In the genomic region with DNA sequence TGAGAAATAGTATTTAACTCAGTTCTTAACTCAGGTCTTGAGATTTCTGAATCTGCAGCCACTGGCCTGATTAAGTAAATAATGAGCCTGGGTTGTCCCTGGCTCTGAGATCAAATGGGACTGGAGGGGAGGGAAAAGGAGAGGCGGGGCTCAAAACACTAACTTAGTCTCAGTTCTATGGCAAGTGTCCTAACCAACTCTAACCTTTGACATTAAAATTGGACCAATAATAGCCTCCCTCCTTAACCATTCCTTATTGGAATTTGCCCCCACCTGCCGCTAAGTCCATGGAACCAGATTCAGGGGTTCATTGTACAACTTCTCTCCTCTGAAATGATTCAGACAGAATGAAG, we compare ENCODE assay signal across 8 mouse cellular contexts. TPM values are rescaled to one million over a fixed set of nuclear protein-coding genes. Genes with fewer than 3 reads are reported as not detected.
DNase-seq lines count a peak whose midpoint lies in the region; ATAC-seq and TF ChIP-seq lines count a peak whose summit lies in the region.

A gene (minus strand): TSS at position 88 of the 353 bp plus-strand sequence.

- H3K4me1 ChIP-seq in lung, embryonic 14.5 days (ENCODE audit: insufficient read depth): no peaks in the 10 kb centered on the region
- H3K4me1 ChIP-seq in forebrain, embryonic 10.5 days: peaks cover 21% of the 10 kb centered on the region
- H3K4me1 ChIP-seq in neural tube, embryonic 14.5 days (ENCODE audit: control insufficient read depth, insufficient read depth, low read length): no peaks in the 10 kb centered on the region

- H3K9me3 ChIP-seq in lung, embryonic 14.5 days (ENCODE audit: low read depth, low read length): no peaks in the 10 kb centered on the region
- H3K9me3 ChIP-seq in forebrain, embryonic 10.5 days: no peaks in the 10 kb centered on the region
- H3K9me3 ChIP-seq in neural tube, embryonic 14.5 days (ENCODE audit: control insufficient read depth, low read length): no peaks in the 10 kb centered on the region

- H3K36me3 ChIP-seq in lung, embryonic 14.5 days (ENCODE audit: insufficient read depth): no peaks in the 10 kb centered on the region
- no peaks in the 10 kb centered on the region for H3K36me3 ChIP-seq in forebrain, embryonic 10.5 days (replicated peaks)
- no peaks in the 10 kb centered on the region for H3K36me3 ChIP-seq in neural tube, embryonic 14.5 days (ENCODE audit: control insufficient read depth, insufficient read depth, low read length)

- no peak for ATAC-seq in lung, embryonic 14.5 days (ENCODE audit: insufficient read depth)
- no peak for ATAC-seq in neural tube, embryonic 14.5 days (ENCODE audit: low read depth)

- H3K27me3 ChIP-seq in lung, embryonic 14.5 days (ENCODE audit: insufficient read depth, low read length): no peaks in the 10 kb centered on the region
- H3K27me3 ChIP-seq in forebrain, embryonic 10.5 days (ENCODE audit: poor library complexity, severe bottlenecking): no peaks in the 10 kb centered on the region
- no peaks in the 10 kb centered on the region for H3K27me3 ChIP-seq in neural tube, embryonic 14.5 days (ENCODE audit: control insufficient read depth, insufficient read depth, low read length)

- no peak within 1 kb of the TSS for H3K4me3 ChIP-seq in lung, embryonic 14.5 days (ENCODE audit: low read depth, low read length)
- H3K4me3 ChIP-seq in forebrain, embryonic 10.5 days: peak within 1 kb of the TSS; percentile 43
- peak within 1 kb of the TSS; percentile 19; the same call in 1 of the 2 replicates for H3K4me3 ChIP-seq in neural tube, embryonic 14.5 days (ENCODE audit: low read depth, low read length)

- 51% methylated on average over 2 of the region's 2 CpGs for WGBS in lung, embryonic 14.5 days
- WGBS in forebrain, embryonic 10.5 days: 5% methylated on average over 2 of the region's 2 CpGs
- WGBS in neural tube, embryonic 14.5 days: 21% methylated on average over 2 of the region's 2 CpGs

- no peak within 1 kb of the TSS for H3K27ac ChIP-seq in lung, embryonic 14.5 days (ENCODE audit: low read depth)
- H3K27ac ChIP-seq in forebrain, embryonic 10.5 days: peak within 1 kb of the TSS; percentile 85
- peak within 1 kb of the TSS; percentile 82 for H3K27ac ChIP-seq in neural tube, embryonic 14.5 days (ENCODE audit: low read depth, low read length)

- H3K9ac ChIP-seq in lung, embryonic 14.5 days: no peak within 1 kb of the TSS
- H3K9ac ChIP-seq in neural tube, embryonic 14.5 days (replicated peaks; ENCODE audit: low read depth, low read length): peak within 1 kb of the TSS; percentile 41; the same call in 1 of the 2 replicates

- DNase-seq in lung, embryonic 14.5 days: no peak
- DNase-seq in lung, postnatal 25 days (ENCODE audit: low spot score): no peak
- no peak for DNase-seq in forebrain, embryonic 10.5 days (ENCODE audit: extremely low spot score, low spot score)
- DNase-seq in kidney, postnatal 14 days: peak; percentile 21
- DNase-seq in frontal cortex, adult 2 months (ENCODE audit: extremely low spot score in 1 of 2, low spot score in 1 of 2): no peak
- DNase-seq in urinary bladder, postnatal 14 days (ENCODE audit: low spot score): no peak
- DNase-seq in cerebellum, postnatal 4 days (ENCODE audit: low spot score in 2 of 2): no peak

- no peak for TF ChIP-seq CTCF in lung, embryonic 14.5 days (IDR thresholded peaks at IDR 0.05; ENCODE audit: low read depth)

- H3K4me2 ChIP-seq in lung, embryonic 14.5 days: peak within 1 kb of the TSS; percentile 4; the same call in 1 of the 2 replicates
- H3K4me2 ChIP-seq in neural tube, embryonic 14.5 days (ENCODE audit: low read depth, low read length): peak within 1 kb of the TSS; percentile 47

RNA-seq across cellular contexts. Expression of the gene that starts here (rescaled TPM):
- 0.17 and 0.26 TPM in 2 replicates for polyA plus RNA-seq in lung, embryonic 14.5 days (2014; fragmentation: Nextera tagmentation; extraction: Ambion mirVana)
- polyA plus RNA-seq in forebrain, embryonic 10.5 days (2016; fragmentation: Nextera tagmentation; extraction: Ambion mirVana): 0.25 TPM in 2 replicates
- 0.11 and 0.24 TPM in 2 replicates for polyA plus RNA-seq in neural tube, embryonic 14.5 days (2014; fragmentation: Nextera tagmentation; extraction: Ambion mirVana)
- 4.0 and 4.3 TPM in 2 replicates for polyA plus RNA-seq in frontal cortex, adult 2 months (2012; rRNA removed)
